Mouse (Mus musculus) induced T-regulatory cell, adult 2 months (primary cell): Measurements from ENCODE around the gene Lhx2.

Experiments used
- DNase-seq: peaks from one replicate; pipeline ENCODE4 v3.0.0-alpha.2; 2012; ENCODE audit warnings: low read depth

Lhx2 gene

GRCm38 (mm10) chr2:38409309-38409708 is 70.2 kb downstream of the Lhx2 start:
- no peak for DNase-seq

- no peak for DNase-seq
Measured at GRCm38 (mm10) chr2:38410227-38410626, 71.1 kb downstream of the Lhx2 start.

GRCm38 (mm10) chr2:38412599-38413177 is 73.6 kb downstream of the Lhx2 start:
- DNase-seq: no peak

GRCm38 (mm10) chr2:38417970-38418369 is 78.9 kb downstream of the Lhx2 start:
- DNase-seq: peak; percentile 56
